Mouse (Mus musculus) G1E (cell line): ENCODE data around the gene Zcchc8.

Source experiments
- CTCF ChIP-seq: IDR thresholded peaks from 2 replicates; pipeline ENCODE4 v1.5.1; 2012; ENCODE audit warnings: low read depth, low read length, inconsistent platforms, mixed read lengths
- GATA1 ChIP-seq: IDR thresholded peaks from 2 replicates; pipeline ENCODE4 v1.6.1; 2012; ENCODE audit warnings: borderline replicate concordance, low read length, inconsistent platforms, mixed read lengths
- GATA2 ChIP-seq: IDR thresholded peaks from 2 replicates; pipeline ENCODE4 v1.6.1; 2012; ENCODE audit warnings: low read depth, low read length, inconsistent platforms, borderline replicate concordance
- POLR2AphosphoS5 ChIP-seq: IDR thresholded peaks from 2 replicates; pipeline ENCODE4 v1.6.1; 2012; ENCODE audit warnings: low read depth, low read length, inconsistent platforms; ENCODE audit not compliant: insufficient replicate concordance
- TAL1 ChIP-seq: conservative IDR thresholded peaks from 2 replicates; pipeline ENCODE4 v1.6.1; 2012; ENCODE audit warnings: low read depth, low read length, inconsistent platforms, mixed read lengths

- TF ChIP-seq CTCF (no peak), GATA2 (no peak), TAL1 (no peak), POLR2AphosphoS5 (no peak), GATA1 (no peak)
Observed at GRCm38 (mm10) chr5:123748339-123749064, 27.6 kb upstream of the Zcchc8 start.
